Mouse (Mus musculus): ENCODE measurements around the gene Krt31. TPM values are rescaled to one million over a fixed set of nuclear protein-coding genes. Genes with fewer than 3 reads are reported as not detected.
A peak's percentile ranks its signal among the peaks of the same experiment; 100 is the strongest.

Gene Krt31
- polyA plus RNA-seq, 1 experiment from 2014 or later = 0.14 TPM

- peak; percentile 6 for DNase-seq (ENCODE audit: low spot score)
Measured at GRCm38 (mm10) chr11:100006624-100007023, 43.7 kb downstream of the Krt31 start.

GRCm38 (mm10) chr11:100005905-100006304 lies 44.4 kb downstream of the Krt31 start:
- no peak for DNase-seq (ENCODE audit: low spot score)

DNA sequence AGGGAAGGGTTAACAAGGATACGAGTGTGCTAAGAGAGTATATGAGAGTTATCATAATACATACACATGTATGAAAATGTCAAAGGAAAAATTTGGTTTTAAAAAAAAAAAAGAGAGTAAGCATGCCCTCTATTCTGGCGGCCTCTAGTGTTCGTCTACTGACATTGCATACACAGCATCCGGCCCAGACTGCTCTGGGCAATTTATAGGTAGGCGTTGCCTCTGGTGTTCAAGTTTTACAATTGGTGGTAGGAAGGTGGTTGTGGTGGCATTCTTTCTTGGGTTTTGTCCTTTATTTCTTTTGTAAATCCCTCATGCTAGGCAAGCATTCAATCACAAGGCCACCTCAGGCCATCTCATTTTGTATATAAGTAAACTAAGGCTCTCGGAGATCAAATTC lies 45.5 kb downstream of the Krt31 start:
- peak; percentile 21 for DNase-seq (ENCODE audit: low spot score)

- DNase-seq (ENCODE audit: low spot score) = no peak
Measured at GRCm38 (mm10) chr11:99999091-99999490, 51.3 kb downstream of the Krt31 start.

Other genes with a start within 250 kb of the Krt31 start
- not detected in 2 replicates for gene Gm11554, start 246.1 kb downstream of the Krt31 start, polyA plus RNA-seq (2015; fragmentation: Nextera tagmentation; extraction: Ambion mirVana)
- gene Krtap4-13, start 240.7 kb downstream of the Krt31 start, polyA plus RNA-seq (2015; fragmentation: Nextera tagmentation; extraction: Ambion mirVana) = not detected in 2 replicates
- gene Gm11564, start 234.9 kb downstream of the Krt31 start, polyA plus RNA-seq (2015; fragmentation: Nextera tagmentation; extraction: Ambion mirVana) = not detected in 2 replicates
- gene 2300003K06Rik, start 212.5 kb downstream of the Krt31 start, polyA plus RNA-seq (2015; fragmentation: Nextera tagmentation; extraction: Ambion mirVana) = not detected in 2 replicates
- gene Krtap4-16, start 198.9 kb downstream of the Krt31 start, polyA plus RNA-seq (2015; fragmentation: Nextera tagmentation; extraction: Ambion mirVana) = not detected in 2 replicates
- not detected in 2 replicates for gene Gm11568, start 192.6 kb downstream of the Krt31 start, polyA plus RNA-seq (2015; fragmentation: Nextera tagmentation; extraction: Ambion mirVana)
- gene Gm11559, start 186.1 kb downstream of the Krt31 start, polyA plus RNA-seq (2015; fragmentation: Nextera tagmentation; extraction: Ambion mirVana) = not detected in 2 replicates
- gene Krtap9-1, start 177.2 kb downstream of the Krt31 start, polyA plus RNA-seq (2015; fragmentation: Nextera tagmentation; extraction: Ambion mirVana) = not detected in 2 replicates
- gene Gm11567, start 171.4 kb downstream of the Krt31 start, polyA plus RNA-seq (2015; fragmentation: Nextera tagmentation; extraction: Ambion mirVana) = not detected in 2 replicates
- not detected in 2 replicates for gene Krtap31-1, start 142.6 kb downstream of the Krt31 start, polyA plus RNA-seq (2015; fragmentation: Nextera tagmentation; extraction: Ambion mirVana)
- 0.14 TPM in 1 of 2 replicates, not detected in the other for gene Gm11565, start 135.8 kb downstream of the Krt31 start, polyA plus RNA-seq (2015; fragmentation: Nextera tagmentation; extraction: Ambion mirVana)
- not detected in 2 replicates for gene Krtap31-2, start 114.3 kb downstream of the Krt31 start, polyA plus RNA-seq (2015; fragmentation: Nextera tagmentation; extraction: Ambion mirVana)
- not detected in 2 replicates for gene Krtap9-5, start 102.1 kb downstream of the Krt31 start, polyA plus RNA-seq (2015; fragmentation: Nextera tagmentation; extraction: Ambion mirVana)
- gene Krtap29-1, start 71.5 kb downstream of the Krt31 start, polyA plus RNA-seq (2015; fragmentation: Nextera tagmentation; extraction: Ambion mirVana) = not detected in 2 replicates
- not detected in 2 replicates for gene Krtap16-1, start 64.0 kb downstream of the Krt31 start, polyA plus RNA-seq (2015; fragmentation: Nextera tagmentation; extraction: Ambion mirVana)
- gene Krtap17-1, start 56.6 kb downstream of the Krt31 start, polyA plus RNA-seq (2015; fragmentation: Nextera tagmentation; extraction: Ambion mirVana) = 0.23 TPM in 1 of 2 replicates, not detected in the other
- 0.10 and 0.29 TPM in 2 replicates for gene Krt33a, start 34.3 kb downstream of the Krt31 start, polyA plus RNA-seq (2015; fragmentation: Nextera tagmentation; extraction: Ambion mirVana)
- 0.26 and 0.30 TPM in 2 replicates for gene Krt33b, start 20.7 kb downstream of the Krt31 start, polyA plus RNA-seq (2015; fragmentation: Nextera tagmentation; extraction: Ambion mirVana)
- 0.10 TPM in 1 of 2 replicates, not detected in the other for gene Krt34, start 9.0 kb downstream of the Krt31 start, polyA plus RNA-seq (2015; fragmentation: Nextera tagmentation; extraction: Ambion mirVana)
- gene Krt32, start 37.7 kb upstream of the Krt31 start, polyA plus RNA-seq (2015; fragmentation: Nextera tagmentation; extraction: Ambion mirVana) = 0.13 and 0.18 TPM in 2 replicates
- 0.06 and 0.16 TPM in 2 replicates for gene Krt35, start 45.7 kb upstream of the Krt31 start, polyA plus RNA-seq (2015; fragmentation: Nextera tagmentation; extraction: Ambion mirVana)
- 0.24 and 0.29 TPM in 2 replicates for gene Krt36, start 55.1 kb upstream of the Krt31 start, polyA plus RNA-seq (2015; fragmentation: Nextera tagmentation; extraction: Ambion mirVana)
- gene Krt13, start 71.0 kb upstream of the Krt31 start, polyA plus RNA-seq (2015; fragmentation: Nextera tagmentation; extraction: Ambion mirVana) = 0.66 and 18.2 TPM in 2 replicates
- 5.2 and 35.5 TPM in 2 replicates for gene Krt15, start 85.4 kb upstream of the Krt31 start, polyA plus RNA-seq (2015; fragmentation: Nextera tagmentation; extraction: Ambion mirVana)
- gene Krt19, start 98.1 kb upstream of the Krt31 start, polyA plus RNA-seq (2015; fragmentation: Nextera tagmentation; extraction: Ambion mirVana) = 10.2 and 19.1 TPM in 2 replicates
- 0.08 and 0.10 TPM in 2 replicates for gene Krt9, start 142.7 kb upstream of the Krt31 start, polyA plus RNA-seq (2015; fragmentation: Nextera tagmentation; extraction: Ambion mirVana)
- 40.8 and 47.9 TPM in 2 replicates for gene Krt14, start 157.0 kb upstream of the Krt31 start, polyA plus RNA-seq (2015; fragmentation: Nextera tagmentation; extraction: Ambion mirVana)
- 2.5 and 2.7 TPM in 2 replicates for gene Krt16, start 198.4 kb upstream of the Krt31 start, polyA plus RNA-seq (2015; fragmentation: Nextera tagmentation; extraction: Ambion mirVana)
- 436 and 450 TPM in 2 replicates for gene Krt17, start 210.5 kb upstream of the Krt31 start, polyA plus RNA-seq (2015; fragmentation: Nextera tagmentation; extraction: Ambion mirVana)
- gene Krt42, start 219.3 kb upstream of the Krt31 start, polyA plus RNA-seq (2015; fragmentation: Nextera tagmentation; extraction: Ambion mirVana) = 0.35 and 0.46 TPM in 2 replicates